Mouse (Mus musculus): ENCODE data around the gene Atp2a2.
"Not testable (repeated sequence)": the region's sequence is repeated elsewhere in the genome, so short reads cannot be mapped to it uniquely, and the experiment has no call there.

Atp2a2 gene

DNA sequence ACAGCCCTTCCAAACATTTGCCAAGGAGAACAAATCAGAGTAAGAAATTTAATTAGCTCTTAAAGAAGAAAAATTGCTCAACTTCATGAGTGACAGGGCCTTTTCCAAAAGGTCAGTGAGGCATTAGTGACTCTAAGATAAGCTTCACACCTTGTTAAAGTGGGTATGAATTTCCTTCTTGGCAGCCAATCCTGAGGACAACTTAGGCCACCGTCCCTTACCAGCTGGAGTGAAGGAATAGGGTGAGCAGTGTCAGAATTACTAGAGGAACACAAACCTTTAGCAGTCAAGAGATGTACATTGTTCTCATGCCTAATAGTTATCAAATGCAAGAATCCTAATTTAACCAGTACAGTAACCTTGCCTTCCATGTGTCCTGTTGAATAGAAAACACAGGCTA is 7.6 kb downstream of the Atp2a2 start:
- peaks cover 14% of the 10 kb centered on the region for H3K36me3 ChIP-seq (ENCODE audit: control insufficient read depth, insufficient read depth, low read length, poor library complexity, severe bottlenecking)
- H3K27me3 ChIP-seq (ENCODE audit: control insufficient read depth, insufficient read depth, low read length, poor library complexity, severe bottlenecking), result no peaks in the 10 kb centered on the region
- no peak for DNase-seq (ENCODE audit: low read depth, low spot score)

DNA sequence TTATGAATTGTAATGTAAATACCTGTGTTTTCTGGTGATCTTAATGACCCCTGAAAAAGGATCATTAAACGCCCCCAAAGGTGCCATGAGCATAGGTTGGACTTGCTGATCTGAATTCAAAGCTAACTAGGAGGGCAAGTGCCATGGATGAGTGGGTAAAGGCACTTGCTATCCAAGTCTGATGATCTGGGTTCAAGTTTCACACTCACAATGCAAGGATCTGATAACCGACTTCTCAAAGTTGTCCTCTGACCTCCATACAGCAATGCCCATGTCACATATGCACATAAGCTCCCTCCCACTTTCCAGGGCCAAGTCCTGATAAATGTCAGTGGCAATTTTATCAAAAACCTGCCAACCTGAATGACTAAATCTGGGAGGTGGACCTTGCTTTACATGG is 9.0 kb downstream of the Atp2a2 start:
- Histone ChIP-seq H3K27me3 (ENCODE audit: control insufficient read depth, insufficient read depth, low read length, poor library complexity, severe bottlenecking) (no peaks in the 10 kb centered on the region), H3K36me3 (ENCODE audit: control insufficient read depth, insufficient read depth, low read length, poor library complexity, severe bottlenecking) (peaks cover 17% of the 10 kb centered on the region)
- DNase-seq (ENCODE audit: low read depth, low spot score), result no peak

DNA sequence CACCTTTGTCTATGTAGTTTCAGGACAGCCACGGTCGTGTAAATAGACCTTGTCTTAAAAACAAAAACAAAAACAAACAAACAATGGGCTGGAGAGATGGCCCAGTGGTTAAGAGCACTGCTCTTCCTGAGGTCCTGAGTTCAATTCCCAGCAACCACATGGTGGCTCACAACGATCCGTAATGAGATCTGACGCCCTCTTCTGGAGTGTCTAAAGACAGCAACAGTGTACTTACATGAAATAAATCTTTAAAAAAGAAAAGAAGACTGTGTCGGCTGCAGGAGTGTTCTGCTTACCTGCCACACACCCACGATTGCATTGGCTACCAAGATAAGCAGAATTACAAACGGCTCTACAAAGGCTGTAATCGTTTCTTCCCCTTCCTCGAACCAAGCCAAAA is 10.6 kb downstream of the Atp2a2 start:
- peaks cover 16% of the 10 kb centered on the region; the same call in 1 of the 2 replicates for H3K36me3 ChIP-seq (ENCODE audit: control insufficient read depth, insufficient read depth, low read length, poor library complexity, severe bottlenecking)
- no peak for DNase-seq (ENCODE audit: low read depth, low spot score)
- no peaks in the 10 kb centered on the region for H3K27me3 ChIP-seq (ENCODE audit: control insufficient read depth, insufficient read depth, low read length, poor library complexity, severe bottlenecking)

DNA sequence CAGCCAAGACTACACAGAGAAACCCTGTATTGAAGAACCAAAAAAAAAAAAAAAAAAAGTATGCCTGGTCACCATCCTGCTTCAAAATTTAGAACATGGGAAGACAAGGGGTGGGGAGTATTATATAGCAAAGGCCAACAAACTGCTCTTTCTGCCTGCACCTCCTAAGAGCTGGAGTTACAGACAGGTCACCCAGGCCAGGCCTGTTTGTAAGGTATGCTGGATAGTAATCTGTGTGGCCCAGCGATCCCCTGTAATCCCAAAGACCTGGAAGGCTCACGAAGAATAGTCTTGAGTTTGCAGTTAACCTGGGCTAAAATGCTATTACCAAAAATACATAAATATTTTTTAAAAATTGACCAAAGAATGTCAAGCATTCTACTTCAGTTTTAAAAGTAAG is 11.9 kb downstream of the Atp2a2 start:
- no peak for DNase-seq (ENCODE audit: low read depth, low spot score)
- no peaks in the 10 kb centered on the region for H3K27me3 ChIP-seq (ENCODE audit: control insufficient read depth, insufficient read depth, low read length, poor library complexity, severe bottlenecking)
- H3K36me3 ChIP-seq (ENCODE audit: control insufficient read depth, insufficient read depth, low read length, poor library complexity, severe bottlenecking), result peaks cover 13% of the 10 kb centered on the region; the same call in 1 of the 2 replicates

DNA sequence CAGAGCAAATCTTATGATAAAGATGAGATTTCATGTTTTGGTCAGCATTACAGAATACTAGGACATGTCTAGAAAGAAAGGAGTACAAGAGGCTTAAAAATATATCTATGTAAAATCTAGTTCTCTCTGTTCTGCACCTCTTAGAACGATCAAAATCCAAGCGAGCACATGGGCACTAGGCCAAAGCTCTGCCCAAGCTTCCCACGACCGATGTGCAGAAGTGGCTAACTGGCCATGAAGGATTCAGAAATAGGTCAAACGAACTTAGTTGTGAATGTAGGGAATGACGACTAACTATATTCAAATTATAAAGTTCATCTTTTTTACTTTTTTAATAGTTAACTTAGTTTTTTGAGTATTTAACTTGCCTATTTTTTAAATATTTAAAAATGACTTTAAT is 14.2 kb downstream of the Atp2a2 start:
- DNase-seq (ENCODE audit: low read depth, low spot score), result no peak
- no peaks in the 10 kb centered on the region for H3K27me3 ChIP-seq (ENCODE audit: control insufficient read depth, insufficient read depth, low read length, poor library complexity, severe bottlenecking)
- H3K36me3 ChIP-seq (ENCODE audit: control insufficient read depth, insufficient read depth, low read length, poor library complexity, severe bottlenecking), result peaks cover 18% of the 10 kb centered on the region; the same call in 1 of the 2 replicates

- peaks cover 18% of the 10 kb centered on the region; the same call in 1 of the 2 replicates for H3K36me3 ChIP-seq (ENCODE audit: control insufficient read depth, insufficient read depth, low read length, poor library complexity, severe bottlenecking)
- not testable (repeated sequence) for DNase-seq (ENCODE audit: low read depth, low spot score); H3K27me3 ChIP-seq (ENCODE audit: control insufficient read depth, insufficient read depth, low read length, poor library complexity, severe bottlenecking)
Measured at GRCm38 (mm10) chr5:122486243-122486642, 15.8 kb downstream of the Atp2a2 start.

- peaks cover 8% of the 10 kb centered on the region; the same call in 1 of the 2 replicates for H3K36me3 ChIP-seq (ENCODE audit: control insufficient read depth, insufficient read depth, low read length, poor library complexity, severe bottlenecking)
- no peak for DNase-seq (ENCODE audit: low read depth, low spot score)
- H3K27me3 ChIP-seq (ENCODE audit: control insufficient read depth, insufficient read depth, low read length, poor library complexity, severe bottlenecking), result no peaks in the 10 kb centered on the region
Measured at GRCm38 (mm10) chr5:122482733-122483391, 19.2 kb downstream of the Atp2a2 start.

GRCm38 (mm10) chr5:122481844-122482243 is 20.2 kb downstream of the Atp2a2 start:
- H3K27me3 ChIP-seq (ENCODE audit: control insufficient read depth, insufficient read depth, low read length, poor library complexity, severe bottlenecking), result no peaks in the 10 kb centered on the region
- H3K36me3 ChIP-seq (ENCODE audit: control insufficient read depth, insufficient read depth, low read length, poor library complexity, severe bottlenecking), result peaks cover 8% of the 10 kb centered on the region; the same call in 1 of the 2 replicates
- no peak for DNase-seq (ENCODE audit: low read depth, low spot score)

GRCm38 (mm10) chr5:122479131-122479530 is 22.9 kb downstream of the Atp2a2 start:
- no peaks in the 10 kb centered on the region for H3K27me3 ChIP-seq (ENCODE audit: control insufficient read depth, insufficient read depth, low read length, poor library complexity, severe bottlenecking)
- peaks cover 6% of the 10 kb centered on the region; the same call in 1 of the 2 replicates for H3K36me3 ChIP-seq (ENCODE audit: control insufficient read depth, insufficient read depth, low read length, poor library complexity, severe bottlenecking)
- DNase-seq (ENCODE audit: low read depth, low spot score), result no peak

GRCm38 (mm10) chr5:122477492-122477891 is 24.5 kb downstream of the Atp2a2 start:
- no peak for DNase-seq (ENCODE audit: low read depth, low spot score)
- H3K36me3 ChIP-seq (ENCODE audit: control insufficient read depth, insufficient read depth, low read length, poor library complexity, severe bottlenecking), result peaks cover 6% of the 10 kb centered on the region
- H3K27me3 ChIP-seq (ENCODE audit: control insufficient read depth, insufficient read depth, low read length, poor library complexity, severe bottlenecking), result no peaks in the 10 kb centered on the region

GRCm38 (mm10) chr5:122476078-122476477 is 25.9 kb downstream of the Atp2a2 start:
- no peak for DNase-seq (ENCODE audit: low read depth, low spot score)
- peaks cover 4% of the 10 kb centered on the region for H3K36me3 ChIP-seq (ENCODE audit: control insufficient read depth, insufficient read depth, low read length, poor library complexity, severe bottlenecking)
- H3K27me3 ChIP-seq (ENCODE audit: control insufficient read depth, insufficient read depth, low read length, poor library complexity, severe bottlenecking), result no peaks in the 10 kb centered on the region

- no peaks in the 10 kb centered on the region for H3K27me3 ChIP-seq (ENCODE audit: control insufficient read depth, insufficient read depth, low read length, poor library complexity, severe bottlenecking)
- H3K36me3 ChIP-seq (ENCODE audit: control insufficient read depth, insufficient read depth, low read length, poor library complexity, severe bottlenecking), result peaks cover 7% of the 10 kb centered on the region
- DNase-seq (ENCODE audit: low read depth, low spot score), result no peak
Measured at GRCm38 (mm10) chr5:122474643-122475363, 27.2 kb downstream of the Atp2a2 start.

- Histone ChIP-seq H3K27me3 (ENCODE audit: control insufficient read depth, insufficient read depth, low read length, poor library complexity, severe bottlenecking) (no peaks in the 10 kb centered on the region), H3K36me3 (ENCODE audit: control insufficient read depth, insufficient read depth, low read length, poor library complexity, severe bottlenecking) (peaks cover 17% of the 10 kb centered on the region)
- DNase-seq (ENCODE audit: low read depth, low spot score), result no peak
Measured at GRCm38 (mm10) chr5:122471658-122472057, 30.4 kb downstream of the Atp2a2 start.

DNA sequence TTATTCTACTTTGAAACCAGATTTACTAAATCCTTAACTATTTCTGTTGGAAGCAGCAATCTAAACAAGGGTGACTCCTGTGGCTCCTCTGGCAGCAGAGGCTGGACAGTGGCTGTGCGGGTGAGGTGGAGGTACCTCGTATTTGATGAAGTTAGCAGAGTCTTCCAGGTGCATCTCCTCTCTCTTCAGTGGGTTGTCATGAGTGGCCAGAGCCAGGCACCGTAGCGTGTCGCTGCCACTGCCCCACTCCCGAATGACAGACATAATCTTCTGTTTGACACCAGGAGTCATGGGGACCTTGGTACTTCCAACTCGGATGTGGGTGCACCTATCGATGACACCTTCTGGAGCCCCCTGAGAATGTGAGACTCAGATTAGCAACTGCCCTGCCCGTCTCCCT is 40.6 kb downstream of the Atp2a2 start:
- H3K27me3 ChIP-seq (ENCODE audit: control insufficient read depth, insufficient read depth, low read length, poor library complexity, severe bottlenecking), result no peaks in the 10 kb centered on the region
- no peak for DNase-seq (ENCODE audit: low read depth, low spot score)
- peaks cover 22% of the 10 kb centered on the region for H3K36me3 ChIP-seq (ENCODE audit: control insufficient read depth, insufficient read depth, low read length, poor library complexity, severe bottlenecking)

DNA sequence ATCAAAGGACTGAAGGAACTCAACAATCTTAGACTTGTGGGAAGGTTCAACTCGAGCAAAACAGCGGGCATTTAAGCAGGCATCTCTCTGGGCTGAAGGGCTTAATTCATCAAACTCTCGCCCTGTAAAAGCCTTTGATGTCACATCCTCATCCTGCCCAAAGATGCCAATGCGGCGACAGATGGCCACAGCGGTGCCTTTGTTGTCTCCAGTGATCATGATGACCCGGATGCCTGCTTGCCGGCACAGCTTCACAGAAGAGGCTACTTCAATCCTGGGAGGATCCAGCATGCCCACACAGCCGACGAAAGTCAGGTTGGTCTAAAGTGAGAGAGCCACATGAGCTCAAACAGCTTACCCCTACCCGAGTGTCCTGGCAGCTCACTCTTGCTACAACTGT is 41.4 kb downstream of the Atp2a2 start:
- H3K36me3 ChIP-seq (ENCODE audit: control insufficient read depth, insufficient read depth, low read length, poor library complexity, severe bottlenecking), result peaks cover 24% of the 10 kb centered on the region
- no peak for DNase-seq (ENCODE audit: low read depth, low spot score)

More for the DNA sequence above, 41.4 kb downstream of the Atp2a2 start:
- no peaks in the 10 kb centered on the region for H3K27me3 ChIP-seq (ENCODE audit: control insufficient read depth, insufficient read depth, low read length, poor library complexity, severe bottlenecking)

Data from splenic B cell, adult 2 months (primary cell).